Mouse (Mus musculus) liver, embryonic 16.5 days (tissue): ENCODE results near the gene Nrxn3. TPM values are rescaled to one million over a fixed set of nuclear protein-coding genes. Genes with fewer than 3 reads are reported as not detected.

Source experiments
- ATAC-seq: fragments of 200-750 bp; cut with Nextera tagmentation; 2 replicates; pipeline ENCODE4 v1.8.0; 2017; ENCODE audit warnings: low read depth, mild to moderate bottlenecking, moderate number of reproducible peaks, moderate library complexity
- H3K27ac ChIP-seq: fragments of 300-500 bp; sonication (generic); 2 replicates; pipeline ENCODE4 v1.5.1; 2014; ENCODE audit warnings: mild to moderate bottlenecking, low read length
- H3K27me3 ChIP-seq: fragments of 300-500 bp; sonication (generic); 2 replicates; pipeline ENCODE4 v1.6.1; 2014; ENCODE audit warnings: low read depth, low read length, mixed read lengths; ENCODE audit not compliant: control insufficient read depth, insufficient read depth
- H3K36me3 ChIP-seq: fragments of 300-500 bp; sonication (generic); 2 replicates; pipeline ENCODE4 v1.6.1; 2014; ENCODE audit warnings: mild to moderate bottlenecking; ENCODE audit not compliant: control insufficient read depth, insufficient read depth
- H3K4me1 ChIP-seq: fragments of 300-500 bp; sonication (generic); 2 replicates; pipeline ENCODE4 v1.6.1; 2014; ENCODE audit warnings: low read depth, low read length, mixed read lengths; ENCODE audit not compliant: control insufficient read depth
- H3K4me2 ChIP-seq: fragments of 300-500 bp; sonication (generic); 2 replicates; pipeline ENCODE4 v1.6.1; 2014; ENCODE audit warnings: low read depth, low read length, mixed read lengths
- H3K4me3 ChIP-seq: fragments of 300-500 bp; sonication (generic); 2 replicates; pipeline ENCODE4 v1.5.1; 2014; ENCODE audit warnings: low read depth, mild to moderate bottlenecking, low read length
- H3K9ac ChIP-seq: fragments of 300-500 bp; sonication (generic); 2 replicates; pipeline ENCODE4 v1.6.1; 2014; ENCODE audit warnings: low read depth, low read length
- H3K9me3 ChIP-seq: fragments of 300-500 bp; sonication (generic); replicated peaks from 2 replicates; pipeline ENCODE4 v1.6.1; 2016; ENCODE audit warnings: low read length; ENCODE audit not compliant: control insufficient read depth
- WGBS: fragments of 180-500 bp; shearing (Covaris S2); extraction: QIAGEN DNeasy Blood & Tissue Kit; methylation state at CpG from one replicate; pipeline ENCODE4 v1.1.7; 2014; ENCODE audit not compliant: insufficient replicate concordance; 5-methylcytosine and 5-hydroxymethylcytosine counted together
- polyA plus RNA-seq: library from polyadenylated mRNA; unstranded; fragments of >200 nt; fragmentation: Nextera tagmentation; extraction: Ambion mirVana; gene quantifications from 2 replicates; pipeline ENCODE4 v1.2.1, GENCODE M21; 2015

Nrxn3 gene
- polyA plus RNA-seq, 1 experiment from 2014 or later: 0.25 TPM

DNA sequence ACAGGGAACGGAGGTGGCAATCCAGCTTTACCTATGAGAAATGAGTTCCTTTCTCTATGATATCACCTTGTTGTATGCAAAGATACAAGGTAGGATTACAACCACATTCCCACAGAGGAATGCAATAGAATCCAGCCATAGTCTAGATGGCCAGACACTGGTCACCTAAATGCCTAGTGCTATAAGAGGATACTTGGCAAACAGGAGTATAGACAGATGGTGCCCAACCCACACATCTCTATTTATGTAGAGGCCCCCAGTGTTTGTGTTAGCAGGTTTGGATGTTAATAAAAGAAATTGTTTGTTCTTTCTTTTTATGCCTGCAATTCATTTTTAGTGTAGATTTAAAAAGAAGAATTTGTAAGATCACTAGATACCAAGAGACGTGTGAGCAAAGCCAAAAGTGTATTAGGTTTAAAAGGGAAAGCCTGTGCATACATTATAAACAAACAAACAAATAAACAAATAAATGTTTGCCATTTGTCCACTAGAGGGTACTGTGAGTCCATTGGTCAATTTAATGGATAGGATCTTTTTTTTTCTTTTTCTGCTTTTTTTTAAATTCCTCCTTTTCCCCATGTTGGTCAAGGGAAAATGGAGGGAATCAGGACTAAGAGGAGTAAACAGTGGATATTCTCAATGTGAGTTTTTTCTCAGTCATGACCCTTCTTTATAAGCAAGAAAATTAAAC is 832.2 kb downstream of the Nrxn3 start:
- WGBS: 40% methylated on average over 2 of the region's 2 CpGs
- H3K9ac ChIP-seq: no peak overlapping the region
- no peaks in the 10 kb centered on the region for H3K36me3 ChIP-seq
- H3K4me1 ChIP-seq: no peaks in the 10 kb centered on the region
- ATAC-seq: no peak
- no peak overlapping the region for H3K4me3 ChIP-seq
- no peaks in the 10 kb centered on the region for H3K27me3 ChIP-seq
- no peak overlapping the region for H3K27ac ChIP-seq
- H3K9me3 ChIP-seq: no peaks in the 10 kb centered on the region
- no peak overlapping the region for H3K4me2 ChIP-seq

DNA sequence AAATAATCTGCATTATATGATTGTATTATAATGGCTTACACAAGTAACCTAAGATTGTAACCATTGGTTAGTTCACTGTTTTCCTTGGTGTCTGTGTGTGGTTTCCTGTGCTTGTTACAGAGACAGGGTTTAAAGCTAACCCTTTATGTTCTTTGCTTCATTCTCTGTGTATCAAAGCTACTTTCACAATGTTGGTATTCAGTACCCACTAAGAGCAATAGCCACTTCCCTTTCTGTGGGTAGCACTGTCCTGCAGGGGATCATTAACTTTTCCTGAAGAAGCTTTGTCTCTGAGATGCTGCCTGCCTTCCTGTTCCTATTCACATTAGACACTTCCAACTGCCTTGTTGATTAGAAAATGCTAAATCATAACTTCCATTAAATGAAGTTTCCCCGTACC is 836.2 kb downstream of the Nrxn3 start:
- no peak overlapping the region for H3K4me3 ChIP-seq
- no peaks in the 10 kb centered on the region for H3K27me3 ChIP-seq
- no peak for ATAC-seq
- no peak overlapping the region for H3K27ac ChIP-seq
- no peaks in the 10 kb centered on the region for H3K36me3 ChIP-seq
- no peaks in the 10 kb centered on the region for H3K9me3 ChIP-seq
- H3K4me2 ChIP-seq: no peak overlapping the region
- H3K4me1 ChIP-seq: no peaks in the 10 kb centered on the region
- no peak overlapping the region for H3K9ac ChIP-seq
- 28% methylated on average over 1 of the region's 1 CpGs for WGBS

DNA sequence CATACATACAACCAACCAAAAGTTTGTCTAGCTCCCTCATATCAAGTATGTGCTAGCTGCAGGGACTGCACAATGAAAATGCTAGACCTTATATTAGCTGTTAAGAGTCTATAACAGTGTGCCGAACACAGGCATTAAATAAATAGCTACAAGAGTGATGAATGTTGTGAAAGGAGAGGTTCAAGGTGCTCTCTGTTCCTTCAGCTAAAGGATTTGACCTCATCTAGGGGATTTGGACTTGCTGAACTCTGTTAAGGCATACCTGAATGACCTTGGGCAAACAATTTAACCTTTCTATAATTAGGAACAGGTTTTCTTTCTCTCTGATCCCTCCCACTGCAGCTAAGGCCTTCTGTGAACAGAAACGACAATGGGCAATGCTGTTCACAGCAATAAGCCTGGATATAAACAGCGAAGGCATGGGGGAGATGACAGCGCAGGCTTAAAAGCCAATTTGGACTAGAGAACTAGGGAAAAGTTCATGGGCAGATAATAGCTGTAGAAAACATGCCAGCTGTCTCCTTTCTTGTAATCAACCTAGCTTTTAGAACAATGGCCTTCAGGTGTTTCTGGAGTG is 839.4 kb downstream of the Nrxn3 start:
- ATAC-seq: no peak
- no peak overlapping the region for H3K9ac ChIP-seq
- H3K4me2 ChIP-seq: no peak overlapping the region
- H3K27ac ChIP-seq: no peak overlapping the region
- no peaks in the 10 kb centered on the region for H3K27me3 ChIP-seq
- H3K9me3 ChIP-seq: no peaks in the 10 kb centered on the region
- H3K4me1 ChIP-seq: no peaks in the 10 kb centered on the region
- WGBS: 54% methylated on average over 4 of the region's 4 CpGs
- H3K36me3 ChIP-seq: no peaks in the 10 kb centered on the region
- no peak overlapping the region for H3K4me3 ChIP-seq

DNA sequence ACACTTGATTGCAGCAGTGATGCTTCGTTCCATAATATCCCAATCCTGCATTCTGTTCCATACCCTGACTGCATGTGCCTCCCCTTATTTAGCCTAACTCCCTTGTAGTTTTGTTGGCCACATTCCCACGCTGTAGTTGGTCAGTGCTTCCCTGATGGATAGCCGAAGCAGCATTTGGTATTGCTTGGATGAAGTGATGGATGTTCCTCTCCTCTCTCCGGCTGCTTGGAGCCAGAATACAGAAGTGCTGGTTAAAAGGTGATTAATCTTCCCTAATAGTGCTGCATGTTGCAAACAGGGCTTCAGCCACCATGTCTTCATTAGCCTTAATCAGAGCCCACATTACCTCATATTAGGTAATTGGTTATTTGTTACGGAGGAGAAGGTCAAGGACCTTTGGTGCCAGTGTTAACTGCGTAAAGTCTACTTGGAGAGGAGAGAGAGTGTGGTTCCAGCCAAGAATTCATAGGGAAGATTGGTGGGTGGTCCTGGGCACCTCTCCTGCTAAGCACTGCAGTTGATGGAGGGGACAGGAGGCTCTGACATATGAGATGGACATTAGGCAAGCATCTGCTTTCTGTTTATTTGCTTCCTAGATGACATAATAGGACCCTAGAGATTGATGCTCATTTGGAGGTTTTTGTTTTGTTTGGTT is 846.2 kb downstream of the Nrxn3 start:
- no peak for ATAC-seq
- H3K4me1 ChIP-seq: no peaks in the 10 kb centered on the region
- H3K4me2 ChIP-seq: no peak overlapping the region
- H3K9me3 ChIP-seq: no peaks in the 10 kb centered on the region
- no peak overlapping the region for H3K9ac ChIP-seq
- H3K27ac ChIP-seq: no peak overlapping the region
- 64% methylated on average over 6 of the region's 6 CpGs for WGBS
- no peaks in the 10 kb centered on the region for H3K36me3 ChIP-seq
- H3K27me3 ChIP-seq: no peaks in the 10 kb centered on the region
- H3K4me3 ChIP-seq: no peak overlapping the region

DNA sequence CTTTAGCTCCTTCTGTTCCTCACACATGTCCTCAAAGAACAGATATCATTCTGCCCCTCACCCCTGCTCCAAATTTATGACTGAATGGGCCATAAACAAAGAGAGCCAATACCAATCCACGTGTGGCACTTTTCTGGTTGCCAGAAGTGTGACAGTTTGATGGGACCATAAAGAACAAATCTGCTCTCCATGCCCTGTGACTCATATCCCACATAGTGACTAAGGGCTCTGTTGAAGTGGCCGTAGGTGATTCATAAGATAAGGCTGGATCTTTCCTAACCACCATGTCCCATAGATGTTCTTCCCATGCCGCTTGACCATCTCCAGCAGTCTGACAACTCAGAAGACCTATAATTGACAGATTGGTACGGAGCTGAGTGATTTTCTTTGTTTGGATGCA is 869.8 kb downstream of the Nrxn3 start:
- Histone ChIP-seq H3K4me3 (no peak overlapping the region), H3K36me3 (no peaks in the 10 kb centered on the region), H3K4me2 (no peak overlapping the region), H3K9me3 (no peaks in the 10 kb centered on the region), H3K27ac (no peak overlapping the region), H3K4me1 (no peaks in the 10 kb centered on the region), H3K27me3 (no peaks in the 10 kb centered on the region), H3K9ac (no peak overlapping the region)
- 55% methylated on average over 4 of the region's 4 CpGs for WGBS
- no peak for ATAC-seq

DNA sequence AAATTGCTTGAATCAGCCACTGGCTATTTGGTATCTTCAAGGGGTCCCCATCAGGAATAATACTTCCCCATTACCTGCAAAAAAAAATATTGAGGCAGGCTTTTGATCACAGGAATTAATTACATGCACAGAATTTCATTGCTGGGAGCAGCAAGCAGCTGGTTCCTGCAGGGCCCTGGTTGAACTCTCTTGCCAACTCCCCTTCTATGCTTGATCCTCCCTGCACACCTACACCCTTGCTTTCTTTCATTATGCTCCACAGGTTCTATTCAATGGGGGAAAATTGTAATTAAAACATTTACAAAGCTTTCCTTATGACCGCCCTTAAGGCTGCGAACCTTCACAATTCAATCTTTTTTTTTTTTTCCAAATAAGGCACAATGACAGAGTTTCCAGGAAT is 891.0 kb downstream of the Nrxn3 start:
- WGBS: 60% methylated on average over 2 of the region's 2 CpGs
- Histone ChIP-seq H3K9ac (no peak overlapping the region), H3K36me3 (no peaks in the 10 kb centered on the region), H3K4me3 (no peak overlapping the region), H3K27ac (no peak overlapping the region), H3K27me3 (no peaks in the 10 kb centered on the region), H3K9me3 (no peaks in the 10 kb centered on the region), H3K4me2 (no peak overlapping the region), H3K4me1 (no peaks in the 10 kb centered on the region)
- no peak for ATAC-seq

DNA sequence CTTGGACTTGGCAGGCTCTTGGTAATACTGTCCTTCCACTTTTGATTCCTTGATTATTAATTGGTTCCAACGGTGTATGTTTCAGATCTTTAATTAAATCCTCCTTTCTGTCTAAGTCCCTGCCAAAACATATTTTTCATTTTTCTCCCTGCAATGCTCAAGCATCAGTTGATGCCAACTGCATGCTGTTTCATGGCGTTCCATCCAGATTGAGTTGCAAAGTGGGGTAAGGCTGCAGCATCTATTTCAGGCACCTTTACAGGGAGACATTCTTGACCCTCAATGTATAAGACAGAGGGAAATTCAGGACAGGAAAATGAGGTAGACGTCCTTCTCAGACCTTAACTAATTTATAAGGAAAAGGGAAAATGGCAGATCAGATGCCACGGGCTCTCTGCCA is 903.1 kb downstream of the Nrxn3 start:
- Histone ChIP-seq H3K4me3 (no peak overlapping the region), H3K9me3 (no peaks in the 10 kb centered on the region), H3K4me1 (no peaks in the 10 kb centered on the region), H3K27ac (no peak overlapping the region), H3K27me3 (no peaks in the 10 kb centered on the region), H3K4me2 (no peak overlapping the region), H3K9ac (no peak overlapping the region), H3K36me3 (no peaks in the 10 kb centered on the region)
- ATAC-seq: no peak
- 56% methylated on average over 4 of the region's 4 CpGs for WGBS

DNA sequence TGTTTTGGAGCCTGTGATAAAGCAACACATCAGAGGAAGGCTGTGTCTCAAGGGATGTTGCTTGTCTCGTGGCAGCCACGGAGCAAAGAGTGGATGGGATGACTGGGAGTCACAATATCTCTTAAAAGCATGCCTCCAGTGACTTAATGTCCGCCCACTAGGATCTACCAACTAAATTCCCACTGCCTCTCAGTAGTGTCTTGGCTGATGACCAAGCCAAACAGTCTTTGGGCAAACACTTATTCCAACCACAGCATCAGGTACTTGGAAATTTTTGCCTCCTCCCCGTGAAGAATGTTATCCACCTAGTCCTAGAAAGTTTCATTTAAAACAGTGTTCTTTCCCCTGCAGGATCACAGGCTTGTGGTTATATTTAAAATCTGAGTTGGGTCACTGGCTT is 917.4 kb downstream of the Nrxn3 start:
- WGBS: 52% methylated on average over 4 of the region's 4 CpGs
- no peak overlapping the region for H3K27ac ChIP-seq
- no peaks in the 10 kb centered on the region for H3K36me3 ChIP-seq
- no peaks in the 10 kb centered on the region for H3K4me1 ChIP-seq
- no peak overlapping the region for H3K9ac ChIP-seq
- no peak overlapping the region for H3K4me3 ChIP-seq
- ATAC-seq: no peak
- H3K9me3 ChIP-seq: no peaks in the 10 kb centered on the region
- H3K4me2 ChIP-seq: no peak overlapping the region
- no peaks in the 10 kb centered on the region for H3K27me3 ChIP-seq

DNA sequence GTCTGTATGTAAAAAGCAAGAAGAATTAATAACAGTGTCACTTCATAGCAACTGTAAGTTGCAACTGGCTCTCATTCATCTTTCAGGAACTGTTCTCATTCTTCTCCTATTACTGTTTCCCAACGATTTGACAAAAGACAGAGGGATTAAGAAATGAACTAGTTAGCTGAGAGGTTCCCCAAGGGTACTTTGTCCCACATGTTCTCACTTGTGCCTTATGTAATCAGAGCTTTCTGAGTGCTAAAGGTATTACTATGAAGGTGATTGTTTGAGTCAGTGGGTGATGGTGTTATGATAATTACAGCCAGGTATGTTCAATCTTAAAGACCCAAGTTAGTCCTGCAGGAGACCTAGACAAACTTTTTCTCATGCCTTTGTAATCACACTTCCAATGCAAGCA is 918.8 kb downstream of the Nrxn3 start:
- no peak overlapping the region for H3K4me3 ChIP-seq
- no peak overlapping the region for H3K9ac ChIP-seq
- WGBS: 23% methylated on average over 1 of the region's 1 CpGs
- H3K36me3 ChIP-seq: no peaks in the 10 kb centered on the region
- no peak overlapping the region for H3K27ac ChIP-seq
- H3K4me1 ChIP-seq: no peaks in the 10 kb centered on the region
- H3K4me2 ChIP-seq: no peak overlapping the region
- no peak for ATAC-seq
- H3K9me3 ChIP-seq: no peaks in the 10 kb centered on the region
- H3K27me3 ChIP-seq: no peaks in the 10 kb centered on the region
